Mouse (Mus musculus) embryo, embryonic 10 days (tissue): ENCODE measurements around the gene Cyp2j7.
A peak's percentile ranks its signal among the peaks of the same experiment; 100 is the strongest.
"Not testable (repeated sequence)": the region's sequence is repeated elsewhere in the genome, so short reads cannot be mapped to it uniquely, and the experiment has no call there.

Source experiments
- DNase-seq: peaks from one replicate; pipeline ENCODE4 v3.0.0-alpha.2; 2015; ENCODE audit warnings: low spot score

Gene Cyp2j7

DNA sequence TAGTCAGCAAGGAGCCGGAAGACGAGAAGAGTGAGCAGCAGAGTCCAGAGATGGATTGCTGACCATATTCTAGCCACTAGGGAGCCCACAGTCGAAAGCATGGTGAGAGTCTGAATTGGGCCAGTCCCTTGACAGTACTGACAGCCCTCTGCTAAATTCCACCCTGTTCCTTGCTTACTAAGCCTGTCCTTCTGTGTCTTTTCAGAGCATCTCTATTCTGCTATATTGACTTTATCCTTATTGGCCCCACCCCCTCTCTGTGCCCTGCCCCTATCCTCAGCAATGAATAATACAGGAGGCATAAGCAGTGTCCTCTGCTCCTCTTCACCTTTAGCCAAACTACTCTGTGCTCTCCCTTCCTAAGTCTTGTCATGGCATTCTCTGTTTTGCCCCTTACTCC lies at the start of gene Cyp2j7:
Gene Cyp2j7, minus strand, starts transcription at position 101 of the 400 bp plus-strand sequence.
- no peak for DNase-seq

DNA sequence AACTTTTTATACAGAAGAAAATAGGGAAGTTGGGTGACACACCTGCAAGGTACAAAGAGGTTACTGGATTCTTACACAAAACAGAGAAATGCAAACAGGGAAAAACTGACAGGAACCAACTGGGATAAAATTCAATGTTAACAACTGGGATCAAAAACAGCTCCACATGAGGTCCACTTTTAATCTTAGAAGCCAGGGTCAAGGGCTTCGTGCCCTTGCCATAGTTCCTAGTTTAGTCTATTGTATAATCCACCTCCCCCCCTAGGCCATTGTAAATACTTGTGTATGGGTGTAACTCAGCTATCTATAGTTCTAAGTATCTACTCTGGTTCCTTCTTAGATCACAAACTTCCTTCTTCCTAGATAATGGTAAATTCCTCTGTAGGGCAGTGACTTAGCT lies 40.4 kb upstream of the Cyp2j7 start:
- not testable (repeated sequence) for DNase-seq

DNA sequence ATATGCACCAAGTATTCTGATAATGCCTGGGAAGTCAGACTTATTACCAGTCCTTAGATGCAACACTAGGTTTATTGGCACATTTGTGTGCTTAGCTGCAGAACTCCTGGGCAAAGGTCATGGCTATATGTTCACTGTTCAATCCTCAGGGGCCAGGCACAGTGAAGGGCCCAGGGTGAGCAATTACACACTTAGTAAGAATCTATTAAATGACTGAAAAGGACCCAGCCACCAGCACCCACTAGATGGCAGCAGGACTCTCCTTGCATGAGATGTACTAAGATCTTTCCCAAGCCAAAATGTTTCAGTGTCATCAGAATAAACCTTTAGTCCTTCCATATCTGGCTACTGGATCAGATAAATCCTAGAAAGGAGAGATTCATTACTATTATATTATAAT lies 37.4 kb upstream of the Cyp2j7 start:
- DNase-seq = peak; percentile 59

DNA sequence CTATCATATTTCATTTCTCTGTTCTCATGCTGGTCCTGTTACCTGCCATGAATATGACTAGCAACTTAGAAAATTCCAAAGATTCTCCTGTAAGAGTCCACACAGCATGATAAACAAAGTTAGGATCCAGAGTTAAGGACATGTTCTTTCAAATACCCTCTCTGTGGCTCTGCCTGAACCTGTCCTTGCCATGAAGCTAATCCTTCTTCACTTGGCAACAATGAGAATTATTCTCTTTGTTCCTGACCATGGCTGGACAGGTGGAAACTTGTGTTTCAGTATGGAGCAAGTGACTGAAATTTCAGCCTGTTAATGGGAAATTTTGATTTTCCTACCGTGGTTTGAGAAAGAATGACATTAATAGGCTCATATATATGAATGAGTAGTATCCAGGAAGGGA lies 39.8 kb downstream of the Cyp2j7 start:
- DNase-seq = no peak

DNA sequence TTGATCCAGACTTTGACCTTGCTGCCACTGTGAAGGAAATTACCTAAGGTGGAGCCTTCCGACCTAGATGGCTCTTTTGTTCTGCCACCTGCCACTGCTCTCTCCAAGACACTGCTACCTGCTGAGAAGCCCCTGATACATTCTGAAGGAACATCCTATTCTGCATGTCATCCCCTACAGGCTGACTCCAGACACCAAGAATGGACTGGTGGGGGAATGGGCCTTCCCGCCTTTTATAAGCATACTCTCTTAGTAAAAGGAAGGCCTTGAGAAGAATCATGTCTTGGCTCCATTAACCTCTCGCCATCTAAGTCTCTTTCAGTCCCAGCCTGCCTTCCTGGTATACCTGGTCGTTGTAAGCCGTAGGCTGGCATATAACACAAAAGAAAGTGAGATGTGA lies 47.1 kb downstream of the Cyp2j7 start:
- DNase-seq = not testable (repeated sequence)

DNA sequence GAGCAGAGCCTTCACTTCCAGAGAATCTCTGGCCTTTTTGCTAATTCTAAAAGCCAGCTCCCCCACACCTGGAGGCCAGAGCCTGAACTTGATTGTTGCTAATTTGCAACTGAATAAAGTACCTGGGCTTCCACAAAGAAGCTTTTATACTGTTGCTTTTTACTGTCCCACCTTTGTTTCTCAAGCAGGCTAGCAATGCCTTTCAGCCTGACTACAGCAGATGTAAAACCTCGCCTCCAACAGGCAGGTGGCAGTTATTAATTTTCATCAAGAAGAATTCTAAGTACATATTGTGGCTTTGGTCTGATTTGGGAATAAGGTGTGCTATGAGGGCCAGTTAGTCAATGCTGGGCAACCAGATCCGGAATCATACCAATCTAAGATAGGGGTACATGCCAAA lies 47.8 kb downstream of the Cyp2j7 start:
- DNase-seq = not testable (repeated sequence)

DNA sequence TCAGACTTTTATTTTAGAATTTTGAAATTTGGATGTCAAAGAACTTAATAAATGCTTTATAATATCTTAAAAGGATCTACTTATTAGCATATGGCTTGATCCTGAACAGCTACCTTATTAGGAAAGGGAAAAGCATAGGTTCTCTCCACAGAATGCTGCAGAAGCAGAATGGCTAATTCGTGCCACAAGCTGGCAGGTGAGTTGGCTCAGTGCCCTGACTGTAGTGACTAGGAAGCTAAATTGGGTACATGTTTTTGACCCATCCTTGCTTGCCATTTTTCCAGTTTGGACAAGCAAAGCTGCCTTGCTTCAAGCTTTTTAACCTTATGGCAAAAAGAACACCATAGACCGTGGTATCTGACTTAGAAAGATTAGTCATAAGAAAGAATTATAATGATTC lies 48.3 kb downstream of the Cyp2j7 start:
- not testable (repeated sequence) for DNase-seq

DNA sequence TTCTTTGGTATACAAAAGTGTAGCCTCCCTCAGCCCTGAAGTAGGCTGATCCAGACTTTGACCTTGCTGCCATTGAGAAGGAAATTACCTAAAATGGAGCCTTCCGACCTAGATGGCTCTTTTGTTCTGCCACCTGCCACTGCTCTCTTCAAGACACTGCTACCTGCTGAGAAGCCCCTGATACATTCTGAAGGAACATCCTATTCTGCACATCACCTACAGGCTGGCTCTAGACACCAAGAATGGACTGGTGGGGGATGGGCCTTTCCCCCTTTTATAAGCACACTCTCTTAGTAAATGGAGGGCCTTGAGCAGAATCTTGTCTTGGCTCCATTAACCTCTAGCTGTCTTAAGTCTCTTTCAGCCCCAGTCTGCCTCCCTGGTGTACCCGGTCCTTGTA lies 51.7 kb downstream of the Cyp2j7 start:
- DNase-seq = not testable (repeated sequence)

DNA sequence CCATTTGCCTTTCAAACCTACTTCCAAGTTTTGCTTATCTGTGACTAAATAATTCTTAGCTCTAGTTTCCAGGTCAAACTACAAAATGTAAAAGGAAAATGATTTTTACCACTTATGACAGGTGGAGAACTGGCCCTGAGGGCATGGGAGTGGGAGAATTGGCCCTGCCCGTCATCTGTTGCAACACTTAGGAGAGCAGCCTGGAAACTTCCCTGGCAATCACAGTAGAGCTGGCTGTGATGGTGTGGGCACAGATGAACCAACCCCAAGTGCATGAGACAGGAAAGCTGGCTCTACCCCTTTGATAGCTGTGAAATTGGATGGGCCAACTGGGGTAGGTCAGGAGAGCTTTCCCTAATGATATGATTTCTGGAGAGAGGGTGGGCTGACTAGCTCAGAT lies 73.6 kb downstream of the Cyp2j7 start:
- DNase-seq = no peak

DNA sequence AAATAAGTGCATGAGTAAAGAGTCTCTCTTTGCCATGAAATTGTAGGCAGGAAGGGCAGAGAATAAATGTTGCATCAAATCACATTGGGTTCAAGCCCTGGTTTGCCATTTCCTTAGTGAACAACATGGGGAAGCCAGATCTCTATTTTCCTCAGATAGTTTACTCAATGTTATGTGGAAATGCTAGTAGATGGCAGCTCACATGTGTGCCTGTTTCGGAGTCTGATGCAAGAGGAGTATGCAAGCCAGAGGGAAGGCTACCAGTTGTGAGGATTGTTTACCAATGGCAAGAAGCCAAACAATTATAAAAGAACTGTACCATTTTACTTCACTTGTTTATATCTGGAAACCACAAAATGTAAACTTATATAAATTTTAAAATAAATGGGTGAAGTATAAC lies 74.9 kb downstream of the Cyp2j7 start:
- DNase-seq = no peak
